Mouse (Mus musculus): ENCODE measurements at regions not wholly inside any gene's neighbourhood (a gene's known extent, or its start where the extent isn't known, plus 50 kb on each side); places are given as distances from the start of the nearest gene placed in this dataset.

DNA sequence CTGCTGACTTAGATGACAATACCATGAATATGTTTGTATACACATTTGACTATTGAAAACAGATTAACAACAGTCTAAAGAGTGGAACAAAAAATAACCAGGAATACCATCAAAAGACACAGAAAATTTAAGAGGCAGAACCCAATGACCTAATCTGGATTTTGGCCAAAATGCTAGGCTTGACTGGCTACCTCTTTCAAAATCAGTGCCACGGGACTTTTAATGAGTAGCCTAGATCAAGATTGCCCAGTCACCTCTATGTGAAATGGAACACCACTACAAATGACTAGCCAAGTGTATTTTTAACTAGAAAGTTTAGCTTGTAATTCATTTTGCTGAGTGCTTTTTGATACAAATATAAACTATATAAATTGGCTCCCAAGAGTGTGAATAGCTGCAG lies 286.0 kb upstream of the N6amt1 start:
- H3K4me2 ChIP-seq (ENCODE audit: low read length): no peak overlapping the region
- no peak overlapping the region for H3K27ac ChIP-seq (ENCODE audit: low read depth, low read length)
- H3K4me3 ChIP-seq (ENCODE audit: low read length): no peak overlapping the region
- no peaks in the 10 kb centered on the region for H3K36me3 ChIP-seq (ENCODE audit: control insufficient read depth, insufficient read depth, low read length)
- 74% methylated on average over 1 of the region's 1 CpGs for WGBS
- H3K9me3 ChIP-seq (ENCODE audit: control insufficient read depth, low read length): no peaks in the 10 kb centered on the region
- no peak for ATAC-seq
- no peak overlapping the region for H3K9ac ChIP-seq (ENCODE audit: low read depth, low read length)
- no peaks in the 10 kb centered on the region for H3K4me1 ChIP-seq (ENCODE audit: control insufficient read depth, insufficient read depth, low read depth, low read length)
- no peaks in the 10 kb centered on the region for H3K27me3 ChIP-seq (replicated peaks; ENCODE audit: control insufficient read depth, insufficient read depth, low read length)

DNA sequence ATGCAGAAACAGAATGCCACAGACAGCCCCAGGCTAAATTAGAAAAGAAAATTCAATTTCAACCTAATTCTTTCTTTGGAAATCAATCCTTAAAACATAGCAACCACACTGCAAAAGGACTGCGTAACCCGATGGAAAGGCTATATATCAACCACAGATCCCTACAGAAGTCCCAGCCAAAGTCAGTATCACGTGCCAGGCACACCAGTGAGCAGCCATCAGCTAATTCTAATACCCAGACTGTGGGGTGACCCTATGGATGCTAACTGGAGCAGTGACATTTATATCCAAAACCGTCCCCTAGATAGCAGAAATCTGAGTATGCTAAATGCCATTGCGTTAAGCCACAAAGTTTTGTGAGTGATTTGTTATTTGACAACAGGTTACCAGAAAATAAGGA lies 286.5 kb upstream of the N6amt1 start:
- H3K4me3 ChIP-seq (ENCODE audit: low read length): no peak overlapping the region
- no peaks in the 10 kb centered on the region for H3K27me3 ChIP-seq (replicated peaks; ENCODE audit: control insufficient read depth, insufficient read depth, low read length)
- no peaks in the 10 kb centered on the region for H3K9me3 ChIP-seq (ENCODE audit: control insufficient read depth, low read length)
- H3K9ac ChIP-seq (ENCODE audit: low read depth, low read length): no peak overlapping the region
- no peaks in the 10 kb centered on the region for H3K36me3 ChIP-seq (ENCODE audit: control insufficient read depth, insufficient read depth, low read length)
- no peak for ATAC-seq
- H3K4me2 ChIP-seq (ENCODE audit: low read length): no peak overlapping the region
- 72% methylated on average over 5 of the region's 5 CpGs for WGBS
- H3K4me1 ChIP-seq (ENCODE audit: control insufficient read depth, insufficient read depth, low read depth, low read length): no peaks in the 10 kb centered on the region
- no peak overlapping the region for H3K27ac ChIP-seq (ENCODE audit: low read depth, low read length)

DNA sequence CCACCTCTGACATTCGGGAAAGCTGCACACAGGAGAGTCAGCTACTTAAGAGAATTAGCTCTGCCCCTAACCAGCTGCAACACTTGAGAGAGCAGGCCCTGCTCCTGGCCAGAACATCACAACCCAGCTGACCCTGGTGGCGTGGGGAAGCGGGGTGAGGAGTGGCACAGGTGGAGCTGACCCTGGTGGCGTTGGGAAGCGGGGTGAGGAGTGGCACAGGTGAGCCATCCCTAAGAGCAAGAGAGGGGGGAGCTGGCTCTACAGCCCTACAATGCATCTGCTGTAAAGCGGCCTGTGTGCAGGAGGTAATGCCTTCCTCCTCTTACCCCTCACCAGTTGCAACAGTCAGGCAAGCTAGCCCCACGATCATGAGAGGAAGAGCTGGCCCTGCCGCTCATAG lies 293.5 kb upstream of the N6amt1 start:
- Histone ChIP-seq H3K4me1 (ENCODE audit: control insufficient read depth, insufficient read depth, low read depth, low read length) (no peaks in the 10 kb centered on the region), H3K36me3 (ENCODE audit: control insufficient read depth, insufficient read depth, low read length) (no peaks in the 10 kb centered on the region), H3K4me3 (ENCODE audit: low read length) (no peak overlapping the region), H3K27me3 (replicated peaks; ENCODE audit: control insufficient read depth, insufficient read depth, low read length) (no peaks in the 10 kb centered on the region), H3K9me3 (ENCODE audit: control insufficient read depth, low read length) (no peaks in the 10 kb centered on the region), H3K9ac (ENCODE audit: low read depth, low read length) (no peak overlapping the region), H3K4me2 (ENCODE audit: low read length) (no peak overlapping the region), H3K27ac (ENCODE audit: low read depth, low read length) (no peak overlapping the region)
- WGBS: 89% methylated on average over 7 of the region's 8 CpGs
- no peak for ATAC-seq

DNA sequence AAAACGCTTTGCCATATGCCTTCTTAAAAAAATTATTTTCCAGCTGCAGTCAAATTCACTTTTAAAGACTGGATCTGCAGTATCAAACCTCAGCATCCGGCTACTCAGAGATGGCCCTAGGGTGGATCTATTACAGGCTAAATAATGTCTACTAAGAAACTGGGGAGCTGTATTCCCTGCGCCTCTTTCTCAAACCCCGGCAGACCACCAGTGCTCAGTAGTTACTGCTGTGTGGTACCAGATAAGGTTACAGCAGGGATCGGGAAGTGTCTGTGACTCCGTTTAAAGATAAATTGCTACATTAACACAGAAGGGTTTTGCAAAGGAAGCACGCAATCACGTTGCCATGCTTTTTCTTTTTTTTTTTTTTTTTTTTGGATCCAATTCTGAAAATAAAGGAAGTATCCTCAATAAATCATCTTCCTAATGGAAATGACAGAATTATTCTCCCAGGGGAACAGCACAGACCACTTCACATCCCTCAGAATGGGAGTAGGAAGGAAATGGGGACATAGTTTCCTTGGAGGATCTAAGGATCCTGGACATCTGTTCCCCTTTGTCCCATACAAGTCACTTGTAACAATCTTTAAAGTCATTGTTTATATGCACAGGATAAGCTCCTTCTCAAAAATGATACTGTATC lies 304.1 kb upstream of the N6amt1 start:
- no peak for ATAC-seq
- no peak overlapping the region for H3K4me2 ChIP-seq (ENCODE audit: low read length)
- H3K36me3 ChIP-seq (ENCODE audit: control insufficient read depth, insufficient read depth, low read length): no peaks in the 10 kb centered on the region
- H3K9me3 ChIP-seq (ENCODE audit: control insufficient read depth, low read length): no peaks in the 10 kb centered on the region
- H3K9ac ChIP-seq (ENCODE audit: low read depth, low read length): no peak overlapping the region
- no peaks in the 10 kb centered on the region for H3K27me3 ChIP-seq (replicated peaks; ENCODE audit: control insufficient read depth, insufficient read depth, low read length)
- WGBS: 80% methylated on average over 8 of the region's 8 CpGs
- no peak overlapping the region for H3K4me3 ChIP-seq (ENCODE audit: low read length)
- H3K4me1 ChIP-seq (ENCODE audit: control insufficient read depth, insufficient read depth, low read depth, low read length): no peaks in the 10 kb centered on the region
- no peak overlapping the region for H3K27ac ChIP-seq (ENCODE audit: low read depth, low read length)

DNA sequence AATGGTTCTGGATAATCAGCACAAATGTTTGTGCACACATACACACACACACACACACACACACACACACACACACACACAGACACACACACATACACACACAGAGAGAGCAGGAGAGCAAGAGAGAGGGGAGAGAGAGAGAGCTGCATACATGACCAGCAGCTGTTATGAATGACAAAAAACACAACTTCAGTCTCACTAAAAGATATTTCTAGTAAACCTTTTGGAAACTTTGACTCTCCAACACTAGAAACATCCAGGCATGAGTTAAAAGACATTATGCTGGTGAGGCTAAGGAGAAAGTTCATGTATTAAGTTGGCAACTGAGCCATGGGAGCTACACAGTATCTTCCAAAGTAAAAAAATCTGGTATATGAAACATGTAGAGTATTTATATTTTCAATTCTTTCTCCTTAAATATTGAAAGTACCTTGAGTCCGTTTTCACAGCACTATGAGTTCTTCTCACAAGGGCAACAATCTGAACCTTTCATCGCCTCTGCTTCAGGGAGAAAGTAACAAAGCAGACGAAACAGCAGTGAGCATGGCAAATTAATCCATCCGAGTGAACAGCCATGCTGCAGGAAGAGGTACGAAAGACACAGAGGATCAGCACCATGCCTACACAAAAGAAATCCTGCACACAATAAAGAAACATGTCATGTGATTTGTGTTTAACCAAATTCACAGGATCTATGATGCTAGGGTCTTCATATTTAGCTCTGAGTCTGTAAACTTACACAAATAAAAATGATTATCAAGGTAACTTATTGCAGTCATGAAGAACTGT lies 309.0 kb upstream of the N6amt1 start:
- Histone ChIP-seq H3K4me1 (ENCODE audit: control insufficient read depth, insufficient read depth, low read depth, low read length) (no peaks in the 10 kb centered on the region), H3K36me3 (ENCODE audit: control insufficient read depth, insufficient read depth, low read length) (no peaks in the 10 kb centered on the region), H3K9ac (ENCODE audit: low read depth, low read length) (no peak overlapping the region), H3K4me3 (ENCODE audit: low read length) (no peak overlapping the region), H3K9me3 (ENCODE audit: control insufficient read depth, low read length) (no peaks in the 10 kb centered on the region), H3K27me3 (replicated peaks; ENCODE audit: control insufficient read depth, insufficient read depth, low read length) (no peaks in the 10 kb centered on the region), H3K4me2 (ENCODE audit: low read length) (no peak overlapping the region), H3K27ac (ENCODE audit: low read depth, low read length) (no peak overlapping the region)
- 45% methylated on average over 5 of the region's 5 CpGs for WGBS
- no peak for ATAC-seq

DNA sequence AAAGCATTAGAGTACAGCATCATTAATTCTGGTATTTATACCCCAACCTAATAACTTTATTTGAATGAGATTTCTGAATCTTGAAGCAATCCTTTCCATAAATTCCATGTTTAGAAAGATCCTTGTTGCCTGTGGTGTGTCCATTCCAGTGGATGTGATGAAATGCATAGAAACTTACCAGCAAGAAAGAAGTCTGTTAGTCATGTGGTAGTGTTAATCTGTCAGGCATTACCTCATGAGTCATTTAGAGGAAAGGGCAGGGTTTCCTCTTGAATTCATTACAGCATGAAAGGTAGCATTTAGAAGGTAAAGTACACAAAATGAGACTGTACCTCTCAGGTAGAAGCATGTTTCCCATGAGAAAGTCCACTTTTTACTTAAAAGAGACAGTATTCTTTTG lies 310.3 kb upstream of the N6amt1 start:
- H3K9ac ChIP-seq (ENCODE audit: low read depth, low read length): no peak overlapping the region
- no peak for ATAC-seq
- H3K4me1 ChIP-seq (ENCODE audit: control insufficient read depth, insufficient read depth, low read depth, low read length): no peaks in the 10 kb centered on the region
- H3K9me3 ChIP-seq (ENCODE audit: control insufficient read depth, low read length): no peaks in the 10 kb centered on the region
- H3K27me3 ChIP-seq (replicated peaks; ENCODE audit: control insufficient read depth, insufficient read depth, low read length): no peaks in the 10 kb centered on the region
- no peak overlapping the region for H3K4me3 ChIP-seq (ENCODE audit: low read length)
- H3K4me2 ChIP-seq (ENCODE audit: low read length): no peak overlapping the region
- no peak overlapping the region for H3K27ac ChIP-seq (ENCODE audit: low read depth, low read length)
- no peaks in the 10 kb centered on the region for H3K36me3 ChIP-seq (ENCODE audit: control insufficient read depth, insufficient read depth, low read length)

DNA sequence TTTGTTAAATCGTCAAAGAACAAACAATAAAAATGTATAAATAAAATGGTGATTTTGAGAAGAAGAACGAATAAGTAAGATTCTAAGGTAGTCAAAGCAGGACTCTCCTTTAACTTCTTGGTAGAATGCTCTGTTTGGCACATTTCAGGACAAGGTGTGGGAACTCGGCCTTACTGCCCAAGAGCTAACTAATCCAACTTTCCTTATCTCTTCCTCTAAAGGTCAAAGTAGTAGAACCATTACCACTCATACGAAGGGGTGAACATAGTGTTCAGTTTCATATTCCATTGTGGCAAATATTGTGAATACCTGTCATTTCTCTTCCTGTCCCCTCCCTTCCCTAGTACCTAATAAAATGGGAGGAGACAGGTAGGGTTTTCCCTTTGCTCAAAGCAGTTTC lies 313.6 kb upstream of the N6amt1 start:
- H3K27ac ChIP-seq (ENCODE audit: low read depth, low read length): no peak overlapping the region
- WGBS: 91% methylated on average over 4 of the region's 4 CpGs
- H3K4me2 ChIP-seq (ENCODE audit: low read length): no peak overlapping the region
- no peaks in the 10 kb centered on the region for H3K4me1 ChIP-seq (ENCODE audit: control insufficient read depth, insufficient read depth, low read depth, low read length)
- no peak overlapping the region for H3K4me3 ChIP-seq (ENCODE audit: low read length)
- no peak overlapping the region for H3K9ac ChIP-seq (ENCODE audit: low read depth, low read length)
- H3K27me3 ChIP-seq (replicated peaks; ENCODE audit: control insufficient read depth, insufficient read depth, low read length): no peaks in the 10 kb centered on the region
- H3K9me3 ChIP-seq (ENCODE audit: control insufficient read depth, low read length): no peaks in the 10 kb centered on the region
- ATAC-seq: no peak
- no peaks in the 10 kb centered on the region for H3K36me3 ChIP-seq (ENCODE audit: control insufficient read depth, insufficient read depth, low read length)

DNA sequence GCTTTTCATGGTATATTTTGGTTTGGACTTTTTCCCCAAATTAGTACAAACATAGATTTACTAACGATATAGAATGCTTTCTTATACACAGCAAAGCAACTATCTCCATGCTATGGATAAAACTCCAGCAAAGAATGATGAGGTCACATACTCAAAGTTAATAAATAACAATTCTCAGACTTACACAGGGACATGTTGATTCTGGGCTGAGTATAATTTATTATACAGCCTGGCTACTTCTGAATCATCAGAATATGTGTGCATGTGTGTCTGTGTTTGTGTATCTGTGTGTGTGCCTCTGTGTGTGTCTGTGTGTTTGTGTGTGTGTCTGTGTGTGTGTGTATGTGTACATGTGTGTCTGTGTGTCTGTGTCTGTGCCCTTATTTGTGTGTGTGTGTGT lies 314.1 kb upstream of the N6amt1 start:
- no peaks in the 10 kb centered on the region for H3K36me3 ChIP-seq (ENCODE audit: control insufficient read depth, insufficient read depth, low read length)
- H3K4me2 ChIP-seq (ENCODE audit: low read length): no peak overlapping the region
- ATAC-seq: no peak
- H3K9me3 ChIP-seq (ENCODE audit: control insufficient read depth, low read length): no peaks in the 10 kb centered on the region
- WGBS: 91% methylated on average over 1 of the region's 1 CpGs
- no peak overlapping the region for H3K4me3 ChIP-seq (ENCODE audit: low read length)
- H3K4me1 ChIP-seq (ENCODE audit: control insufficient read depth, insufficient read depth, low read depth, low read length): no peaks in the 10 kb centered on the region
- H3K27ac ChIP-seq (ENCODE audit: low read depth, low read length): no peak overlapping the region
- H3K27me3 ChIP-seq (replicated peaks; ENCODE audit: control insufficient read depth, insufficient read depth, low read length): no peaks in the 10 kb centered on the region
- H3K9ac ChIP-seq (ENCODE audit: low read depth, low read length): no peak overlapping the region

DNA sequence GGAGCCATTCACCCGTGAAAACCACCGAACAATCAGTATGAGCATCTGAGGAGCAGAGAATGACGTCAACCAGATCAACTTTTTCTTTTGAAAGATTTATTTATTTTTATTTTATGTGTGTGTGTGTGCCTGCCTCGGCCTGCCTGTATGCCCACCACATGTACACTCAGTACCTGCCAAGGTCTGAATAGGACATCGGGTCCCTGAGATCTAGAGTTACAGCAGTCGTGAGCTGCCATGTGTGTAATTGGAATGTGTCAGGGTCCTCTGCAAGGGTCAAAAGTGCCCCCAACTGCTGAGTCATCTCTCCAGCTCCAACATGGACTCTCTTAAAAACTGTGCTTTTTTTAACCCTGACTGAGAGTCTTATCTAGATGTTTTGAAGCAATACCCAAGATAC lies 316.9 kb upstream of the N6amt1 start:
- no peak overlapping the region for H3K27ac ChIP-seq (ENCODE audit: low read depth, low read length)
- H3K9me3 ChIP-seq (ENCODE audit: control insufficient read depth, low read length): no peaks in the 10 kb centered on the region
- no peaks in the 10 kb centered on the region for H3K36me3 ChIP-seq (ENCODE audit: control insufficient read depth, insufficient read depth, low read length)
- ATAC-seq: no peak
- no peaks in the 10 kb centered on the region for H3K4me1 ChIP-seq (ENCODE audit: control insufficient read depth, insufficient read depth, low read depth, low read length)
- H3K9ac ChIP-seq (ENCODE audit: low read depth, low read length): no peak overlapping the region
- H3K4me2 ChIP-seq (ENCODE audit: low read length): no peak overlapping the region
- no peaks in the 10 kb centered on the region for H3K27me3 ChIP-seq (replicated peaks; ENCODE audit: control insufficient read depth, insufficient read depth, low read length)
- WGBS: 81% methylated on average over 6 of the region's 6 CpGs
- H3K4me3 ChIP-seq (ENCODE audit: low read length): no peak overlapping the region

Data from hindbrain, embryonic 16.5 days (tissue).